Mouse (Mus musculus) cortical plate, adult 2 months (tissue): ENCODE data around the gene Mink1. TPM values are rescaled to one million over a fixed set of nuclear protein-coding genes. Genes with fewer than 3 reads are reported as not detected.
"Not testable (repeated sequence)": the region's sequence is repeated elsewhere in the genome, so short reads cannot be mapped to it uniquely, and the experiment has no call there.

Experiments
- H3K27ac ChIP-seq: fragments of 200-500 bp; 2 replicates; pipeline ENCODE4 v1.5.1; 2012; ENCODE audit warnings: low read length, control low read depth, inconsistent platforms; ENCODE audit not compliant: insufficient read depth
- H3K4me1 ChIP-seq: fragments of 200-500 bp; 2 replicates; pipeline ENCODE4 v1.6.1; 2011; ENCODE audit warnings: low read length; ENCODE audit not compliant: control insufficient read depth, insufficient read depth
- H3K4me3 ChIP-seq: fragments of 200-500 bp; 2 replicates; pipeline ENCODE4 v1.5.1; 2011; ENCODE audit warnings: mild to moderate bottlenecking, low read length, control low read depth; ENCODE audit not compliant: insufficient read depth
- CTCF ChIP-seq: fragments of 200-500 bp; IDR thresholded peaks from 2 replicates; pipeline ENCODE4 v1.5.1; 2011; ENCODE audit warnings: mild to moderate bottlenecking, control low read depth, low read length; ENCODE audit not compliant: insufficient read depth; ENCODE audit errors: extremely low read depth
- POLR2A ChIP-seq: fragments of 200-500 bp; IDR thresholded peaks from 2 replicates; pipeline ENCODE4 v1.6.1; 2011; ENCODE audit warnings: mild to moderate bottlenecking, low read length, control low read depth; ENCODE audit not compliant: insufficient read depth; ENCODE audit errors: extremely low read depth
- polyA plus RNA-seq: library from polyadenylated mRNA; depleted of rRNA; stranded (reverse); fragments of >200 nt; gene quantifications from 2 replicates; pipeline ENCODE4 v1.2.3, GENCODE M21; 2012

The Mink1 gene
- polyA plus RNA-seq, 1 experiment: 318 TPM

GRCm38 (mm10) chr11:70566586-70566985, 3.9 kb downstream of the Mink1 start:
- Histone ChIP-seq H3K4me1 (peaks cover 17% of the 10 kb centered on the region), H3K4me3 (no peak overlapping the region), H3K27ac (peak overlapping the region; percentile 54; the same call in 1 of the 2 replicates)
- TF ChIP-seq POLR2A (no peak), CTCF (no peak)

- not testable (repeated sequence) for H3K27ac ChIP-seq, H3K4me3 ChIP-seq
Observed at GRCm38 (mm10) chr11:70570614-70571013, 7.9 kb downstream of the Mink1 start.

GRCm38 (mm10) chr11:70571641-70572040, 9.0 kb downstream of the Mink1 start:
- no peak for TF ChIP-seq CTCF
- TF ChIP-seq POLR2A: no peak
- peaks cover 30% of the 10 kb centered on the region for H3K4me1 ChIP-seq
- H3K4me3 ChIP-seq: no peak overlapping the region
- no peak overlapping the region for H3K27ac ChIP-seq

More at GRCm38 (mm10) chr11:70570614-70571013, 7.9 kb downstream of the Mink1 start:
- H3K4me1 ChIP-seq: peaks cover 26% of the 10 kb centered on the region

GRCm38 (mm10) chr11:70572348-70572902, 9.7 kb downstream of the Mink1 start:
- H3K4me1 ChIP-seq: peaks cover 28% of the 10 kb centered on the region
- no peak overlapping the region for H3K27ac ChIP-seq
- H3K4me3 ChIP-seq: no peak overlapping the region
- no peak for TF ChIP-seq CTCF
- no peak for TF ChIP-seq POLR2A

GRCm38 (mm10) chr11:70573872-70574271, 11.2 kb downstream of the Mink1 start:
- TF ChIP-seq CTCF: no peak
- no peak for TF ChIP-seq POLR2A
- Histone ChIP-seq H3K4me3 (no peak overlapping the region), H3K4me1 (peaks cover 33% of the 10 kb centered on the region), H3K27ac (0 out of 2 replicates have a peak overlapping the region, but pooled peaks have one; percentile 20)

GRCm38 (mm10) chr11:70577201-70577600, 14.5 kb downstream of the Mink1 start:
- H3K4me1 ChIP-seq: peaks cover 43% of the 10 kb centered on the region
- no peak for TF ChIP-seq CTCF
- no peak for TF ChIP-seq POLR2A
- H3K4me3 ChIP-seq: no peak overlapping the region
- no peak overlapping the region; the same call in 1 of the 2 replicates for H3K27ac ChIP-seq

- H3K27ac ChIP-seq: no peak overlapping the region
Observed at GRCm38 (mm10) chr11:70578962-70579361, 16.3 kb downstream of the Mink1 start.

GRCm38 (mm10) chr11:70579710-70580357, 17.2 kb downstream of the Mink1 start:
- TF ChIP-seq CTCF (no peak), POLR2A (no peak)
- Histone ChIP-seq H3K4me1 (peaks cover 53% of the 10 kb centered on the region), H3K4me3 (no peak overlapping the region), H3K27ac (peak overlapping the region; percentile 52; the same call in 1 of the 2 replicates)

More at GRCm38 (mm10) chr11:70578962-70579361, 16.3 kb downstream of the Mink1 start:
- Histone ChIP-seq H3K4me1 (peaks cover 47% of the 10 kb centered on the region), H3K4me3 (no peak overlapping the region)
- no peak for TF ChIP-seq POLR2A
- TF ChIP-seq CTCF: no peak

- TF ChIP-seq CTCF (no peak), POLR2A (no peak)
- peak overlapping the region; percentile 52; the same call in 1 of the 2 replicates for H3K27ac ChIP-seq
Observed at GRCm38 (mm10) chr11:70580358-70580720, 17.7 kb downstream of the Mink1 start.

GRCm38 (mm10) chr11:70580921-70581320, 18.2 kb downstream of the Mink1 start:
- Histone ChIP-seq H3K4me1 (peaks cover 52% of the 10 kb centered on the region), H3K4me3 (no peak overlapping the region), H3K27ac (peak overlapping the region; percentile 52; the same call in 1 of the 2 replicates)
- TF ChIP-seq POLR2A (no peak), CTCF (no peak)

More at GRCm38 (mm10) chr11:70580358-70580720, 17.7 kb downstream of the Mink1 start:
- Histone ChIP-seq H3K4me1 (peaks cover 52% of the 10 kb centered on the region), H3K4me3 (no peak overlapping the region)
